Mouse (Mus musculus) heart, embryonic 12.5 days (tissue): ENCODE results near the gene BC016579. TPM values are rescaled to one million over a fixed set of nuclear protein-coding genes. Genes with fewer than 3 reads are reported as not detected.

ENCODE experiments used
- ATAC-seq: fragments of 200-750 bp; cut with Nextera tagmentation; 2 replicates; pipeline ENCODE4 v1.8.0; 2017; ENCODE audit warnings: moderate TSS enrichment, moderate library complexity; ENCODE audit not compliant: insufficient number of reproducible peaks, low FRiP score
- H3K27ac ChIP-seq: fragments of 300-500 bp; sonication (generic); 2 replicates; pipeline ENCODE4 v1.5.1; 2016; ENCODE audit warnings: mild to moderate bottlenecking, moderate library complexity; ENCODE audit not compliant: poor library complexity, severe bottlenecking
- H3K27me3 ChIP-seq: fragments of 300-500 bp; sonication (generic); replicated peaks from 2 replicates; pipeline ENCODE4 v1.6.1; 2016; ENCODE audit warnings: mild to moderate bottlenecking, moderate library complexity
- H3K36me3 ChIP-seq: fragments of 300-500 bp; sonication (generic); 2 replicates; pipeline ENCODE4 v1.6.1; 2016; ENCODE audit warnings: mild to moderate bottlenecking, moderate library complexity
- H3K4me1 ChIP-seq: fragments of 300-500 bp; sonication (generic); replicated peaks from 2 replicates; pipeline ENCODE4 v1.6.1; 2016; ENCODE audit warnings: mild to moderate bottlenecking
- H3K4me2 ChIP-seq: fragments of 300-500 bp; sonication (generic); 2 replicates; pipeline ENCODE4 v1.6.1; 2016; ENCODE audit warnings: mild to moderate bottlenecking, moderate library complexity
- H3K4me3 ChIP-seq: fragments of 300-500 bp; sonication (generic); 2 replicates; pipeline ENCODE4 v1.5.1; 2016; ENCODE audit warnings: mild to moderate bottlenecking
- H3K9ac ChIP-seq: fragments of 300-500 bp; sonication (generic); 2 replicates; pipeline ENCODE4 v1.6.1; 2016; ENCODE audit warnings: mild to moderate bottlenecking, moderate library complexity
- H3K9me3 ChIP-seq: fragments of 300-500 bp; sonication (generic); replicated peaks from 2 replicates; pipeline ENCODE4 v1.6.1; 2016; ENCODE audit warnings: mild to moderate bottlenecking, moderate library complexity
- WGBS: fragments of 180-500 bp; shearing (Covaris S2); methylation state at CpG from one replicate; pipeline ENCODE4 v1.1.7; 2016; 5-methylcytosine and 5-hydroxymethylcytosine counted together
- polyA plus RNA-seq: library from polyadenylated mRNA; unstranded; fragments of >200 nt; fragmentation: Nextera tagmentation; extraction: Ambion mirVana; gene quantifications from 2 replicates; pipeline ENCODE4 v1.2.1, GENCODE M21; 2016

The BC016579 gene
- polyA plus RNA-seq, 1 experiment from 2014 or later = 0.31 TPM

DNA sequence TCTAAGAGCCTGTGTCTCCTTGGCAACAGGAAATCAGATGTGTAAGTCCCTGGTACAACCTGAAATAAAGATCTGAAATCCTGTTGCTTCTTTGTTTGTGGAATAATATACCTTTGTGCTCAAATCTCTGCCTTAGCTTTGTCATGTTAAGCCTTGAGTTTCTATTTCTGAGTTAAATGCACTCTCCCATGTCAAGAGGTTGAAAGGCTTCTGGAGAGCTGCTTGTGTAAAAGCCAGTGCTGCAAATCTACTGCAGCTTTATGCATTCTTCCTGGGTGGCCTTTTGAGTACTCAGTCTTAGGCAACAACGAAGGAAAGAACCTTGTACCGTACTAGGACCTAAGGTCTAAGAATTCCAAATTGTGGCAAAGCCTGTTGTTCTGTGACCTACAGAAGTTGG lies 40.6 kb downstream of the BC016579 start:
- H3K36me3 ChIP-seq = no peaks in the 10 kb centered on the region
- H3K4me1 ChIP-seq = no peaks in the 10 kb centered on the region
- H3K4me3 ChIP-seq = no peak overlapping the region
- H3K27me3 ChIP-seq = no peaks in the 10 kb centered on the region
- H3K27ac ChIP-seq = no peak overlapping the region
- no peaks in the 10 kb centered on the region for H3K9me3 ChIP-seq
- H3K9ac ChIP-seq = no peak overlapping the region
- 78% methylated on average over 2 of the region's 2 CpGs for WGBS
- no peak for ATAC-seq
- H3K4me2 ChIP-seq = no peak overlapping the region

DNA sequence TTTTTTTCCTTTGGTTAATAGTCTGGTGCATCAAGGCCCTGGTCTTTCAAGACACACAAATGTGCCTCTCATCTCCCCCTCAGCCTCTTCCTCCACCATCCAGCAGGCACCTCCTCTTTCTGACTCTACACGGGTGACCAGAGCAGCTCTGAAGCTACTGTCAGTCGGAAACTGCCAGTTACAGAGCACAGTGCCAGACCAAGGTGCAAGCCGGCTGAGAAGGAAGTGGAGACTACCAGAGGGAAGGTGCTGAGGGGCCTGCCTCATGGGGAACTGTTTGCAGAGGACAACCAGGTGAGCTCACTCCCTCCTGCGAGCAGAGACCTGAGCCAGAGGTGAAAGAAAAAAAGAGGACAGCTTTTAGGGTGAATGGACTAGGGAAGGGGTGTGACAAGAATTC lies 43.6 kb downstream of the BC016579 start, which contains the start of gene Gcsam:
TSS of gene Gcsam (plus strand) at position 114 of the 400 bp plus-strand sequence.
- no peak within 1 kb of the TSS for H3K4me2 ChIP-seq
- no peak within 1 kb of the TSS for H3K9ac ChIP-seq
- no peaks in the 10 kb centered on the region for H3K4me1 ChIP-seq
- no peaks in the 10 kb centered on the region for H3K36me3 ChIP-seq
- no peak within 1 kb of the TSS for H3K4me3 ChIP-seq
- WGBS = 58% methylated on average over 4 of the region's 4 CpGs
- H3K9me3 ChIP-seq = no peaks in the 10 kb centered on the region
- no peak within 1 kb of the TSS for H3K27ac ChIP-seq
- no peaks in the 10 kb centered on the region for H3K27me3 ChIP-seq
- ATAC-seq = no peak

DNA sequence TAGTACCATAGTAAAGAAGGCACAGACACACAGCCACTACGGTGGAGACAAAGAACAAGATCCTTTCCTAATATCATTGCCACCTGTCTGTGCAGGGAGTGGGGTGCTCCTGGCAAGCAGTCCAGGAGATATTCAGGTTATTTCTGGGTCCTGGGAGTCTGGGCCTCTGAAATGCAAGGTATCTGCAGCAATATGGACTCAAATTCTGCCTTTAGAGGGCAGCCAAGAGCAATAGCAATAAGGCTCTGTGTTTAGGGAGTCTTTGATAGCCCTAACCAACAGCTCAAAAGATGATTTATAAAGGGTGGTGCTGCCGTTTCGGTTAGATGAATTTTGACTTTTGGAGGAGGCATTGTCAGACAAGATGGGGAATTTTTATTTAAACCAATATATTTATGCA lies 44.6 kb downstream of the BC016579 start:
- WGBS = 75% methylated on average over 3 of the region's 3 CpGs
- Histone ChIP-seq H3K4me2 (no peak overlapping the region), H3K4me1 (no peaks in the 10 kb centered on the region), H3K36me3 (no peaks in the 10 kb centered on the region), H3K27me3 (no peaks in the 10 kb centered on the region), H3K4me3 (no peak overlapping the region), H3K9me3 (no peaks in the 10 kb centered on the region), H3K27ac (no peak overlapping the region), H3K9ac (no peak overlapping the region)
- ATAC-seq = no peak

DNA sequence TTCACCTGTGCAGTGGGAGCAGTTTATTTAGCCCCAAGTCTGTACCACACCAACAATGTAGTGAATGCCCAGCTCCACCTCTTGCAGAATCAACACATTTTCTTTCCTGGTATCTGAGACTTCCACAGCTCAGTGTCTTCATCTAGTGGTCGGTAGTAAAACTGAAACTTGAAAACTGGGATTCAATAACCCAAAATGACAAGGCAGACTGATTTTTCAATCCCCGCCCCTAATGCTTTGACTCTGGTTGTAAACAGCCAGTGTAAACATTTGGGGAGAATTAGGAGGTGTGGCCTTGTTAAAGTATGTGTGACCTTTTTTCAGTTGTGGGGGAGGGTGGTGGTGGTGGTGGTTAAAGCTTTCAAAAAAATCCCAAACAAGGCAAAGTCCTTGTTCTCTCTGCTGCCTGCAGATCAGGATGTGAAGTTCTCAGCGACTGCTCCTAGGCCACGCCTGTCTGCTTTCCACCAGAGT lies 45.4 kb downstream of the BC016579 start:
- Histone ChIP-seq H3K4me3 (no peak overlapping the region), H3K9me3 (no peaks in the 10 kb centered on the region), H3K36me3 (no peaks in the 10 kb centered on the region), H3K9ac (no peak overlapping the region), H3K4me1 (no peaks in the 10 kb centered on the region), H3K27me3 (no peaks in the 10 kb centered on the region), H3K27ac (no peak overlapping the region), H3K4me2 (no peak overlapping the region)
- ATAC-seq = no peak
- 43% methylated on average over 4 of the region's 4 CpGs for WGBS

DNA sequence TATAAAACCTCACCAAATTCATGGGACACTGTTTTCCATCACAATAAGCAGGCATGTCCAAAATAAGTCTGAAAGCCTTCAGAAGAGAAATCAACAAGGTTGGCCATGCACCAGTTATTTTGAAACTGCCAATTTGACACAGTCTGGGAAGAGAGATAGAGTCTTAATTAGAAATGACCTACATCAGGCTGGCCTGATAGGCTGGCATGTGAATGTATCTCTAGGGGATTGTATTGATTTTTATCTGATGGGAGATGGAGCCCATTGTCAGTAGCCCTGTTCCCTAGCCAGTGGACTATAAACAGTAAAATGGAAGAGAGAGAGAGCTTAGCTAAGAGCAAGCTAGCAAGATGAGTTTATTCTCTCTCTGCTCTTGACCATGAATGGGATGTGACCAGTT lies 58.4 kb downstream of the BC016579 start:
- H3K9ac ChIP-seq = no peak overlapping the region
- no peak overlapping the region for H3K4me3 ChIP-seq
- no peak overlapping the region for H3K27ac ChIP-seq
- ATAC-seq = no peak
- no peaks in the 10 kb centered on the region; the same call in 1 of the 2 replicates for H3K27me3 ChIP-seq
- H3K9me3 ChIP-seq = no peaks in the 10 kb centered on the region
- H3K4me2 ChIP-seq = no peak overlapping the region
- no peaks in the 10 kb centered on the region for H3K4me1 ChIP-seq
- H3K36me3 ChIP-seq = no peaks in the 10 kb centered on the region

DNA sequence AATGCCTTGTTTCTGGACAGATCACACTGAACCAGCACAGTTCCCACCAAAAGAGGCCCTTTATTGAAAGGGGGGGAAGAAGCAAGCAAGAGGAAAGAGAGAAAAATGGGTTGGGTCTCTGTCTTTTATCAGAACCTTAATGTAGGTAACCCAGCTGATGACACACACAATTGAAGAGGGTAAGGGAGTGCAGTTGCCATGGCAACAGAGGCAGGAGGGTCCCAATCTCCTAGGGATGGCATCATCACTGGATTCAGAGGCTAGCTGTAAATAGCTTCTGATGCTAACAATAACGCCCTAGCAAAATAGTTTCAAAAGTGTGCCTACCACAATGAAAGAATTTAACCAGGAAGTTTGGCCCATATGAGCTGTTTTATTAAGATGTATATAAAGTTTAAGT lies 60.2 kb downstream of the BC016579 start:
- Histone ChIP-seq H3K9ac (no peak overlapping the region), H3K4me2 (no peak overlapping the region), H3K27ac (no peak overlapping the region), H3K4me1 (no peaks in the 10 kb centered on the region), H3K36me3 (no peaks in the 10 kb centered on the region), H3K9me3 (no peaks in the 10 kb centered on the region), H3K27me3 (no peaks in the 10 kb centered on the region; the same call in 1 of the 2 replicates), H3K4me3 (no peak overlapping the region)
- no peak for ATAC-seq
- 68% methylated on average over 1 of the region's 1 CpGs for WGBS

DNA sequence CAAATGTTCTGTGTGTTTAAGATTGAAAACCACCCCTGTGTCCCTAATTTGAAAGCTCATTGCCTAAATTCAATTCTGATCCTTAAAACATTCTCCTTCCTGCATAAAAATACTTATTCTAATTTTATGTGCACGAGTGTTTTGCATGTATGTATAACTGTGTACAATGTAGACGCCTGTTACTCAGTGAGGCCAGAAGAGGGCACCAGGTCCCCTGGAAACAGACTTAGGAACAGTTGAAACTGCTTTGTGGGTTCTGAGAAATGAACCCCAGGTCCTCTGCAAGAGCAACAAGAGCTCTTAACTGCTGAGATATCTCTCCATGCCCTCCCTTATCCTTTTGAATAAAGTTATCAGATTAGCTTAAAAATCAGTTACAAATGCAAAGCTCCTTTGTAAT lies 71.4 kb downstream of the BC016579 start:
- 34% methylated on average over 2 of the region's 2 CpGs for WGBS

DNA sequence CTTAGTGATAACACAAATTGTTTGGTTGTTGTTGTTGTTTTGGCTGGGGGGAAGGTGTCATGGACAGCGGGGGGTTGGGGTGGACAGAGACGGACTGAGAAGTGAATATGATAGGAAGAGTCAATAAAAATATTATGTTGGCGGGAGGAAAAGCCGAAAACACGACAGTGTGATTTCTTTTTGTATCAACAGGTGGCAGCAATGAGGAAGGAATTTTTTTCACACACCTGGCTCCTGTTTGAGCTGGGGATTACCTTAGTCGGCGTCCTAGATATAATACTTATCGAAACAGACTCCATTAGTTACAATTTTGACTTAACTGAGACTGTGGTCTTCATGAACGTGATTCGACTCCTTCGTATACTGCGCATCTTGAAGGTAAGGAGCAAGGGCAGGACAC lies 74.0 kb downstream of the BC016579 start:
- no peak overlapping the region for H3K4me3 ChIP-seq
- H3K4me2 ChIP-seq = no peak overlapping the region
- no peaks in the 10 kb centered on the region for H3K4me1 ChIP-seq
- no peaks in the 10 kb centered on the region for H3K27me3 ChIP-seq
- H3K27ac ChIP-seq = no peak overlapping the region
- H3K9ac ChIP-seq = no peak overlapping the region
- 52% methylated on average over 12 of the region's 12 CpGs for WGBS
- no peaks in the 10 kb centered on the region for H3K36me3 ChIP-seq
- no peaks in the 10 kb centered on the region for H3K9me3 ChIP-seq
- ATAC-seq = no peak

More for the DNA sequence above, 71.4 kb downstream of the BC016579 start:
- Histone ChIP-seq H3K4me1 (no peaks in the 10 kb centered on the region), H3K27me3 (no peaks in the 10 kb centered on the region), H3K9me3 (no peaks in the 10 kb centered on the region), H3K9ac (no peak overlapping the region), H3K4me3 (no peak overlapping the region), H3K4me2 (no peak overlapping the region), H3K36me3 (no peaks in the 10 kb centered on the region), H3K27ac (no peak overlapping the region)
- ATAC-seq = no peak

Other genes starting within 250 kb of the BC016579 start
- 14.6 and 15.4 TPM in 2 replicates for gene Cd200, start 245.0 kb downstream of the BC016579 start, polyA plus RNA-seq
- gene Gm609, start 161.1 kb downstream of the BC016579 start, polyA plus RNA-seq = not detected in 2 replicates
- gene Gm17783, start 122.0 kb downstream of the BC016579 start, polyA plus RNA-seq = not detected in 2 replicates
- gene Slc9c1, start 118.8 kb downstream of the BC016579 start, polyA plus RNA-seq = not detected in 2 replicates
- 0.21 and 0.26 TPM in 2 replicates for gene Gcsam, start 43.7 kb downstream of the BC016579 start, polyA plus RNA-seq
- not detected in 2 replicates for gene Tmprss7, start 39.6 kb upstream of the BC016579 start, polyA plus RNA-seq
- 10.0 and 10.2 TPM in 2 replicates for gene Tagln3, start 70.5 kb upstream of the BC016579 start, polyA plus RNA-seq
- 29.1 and 31.1 TPM in 2 replicates for gene Abhd10, start 88.9 kb upstream of the BC016579 start, polyA plus RNA-seq